Mouse (Mus musculus) lung, embryonic 15.5 days (tissue): ENCODE data around the gene Gm10053. TPM values are rescaled to one million over a fixed set of nuclear protein-coding genes. Genes with fewer than 3 reads are reported as not detected.
"Not testable (repeated sequence)": the region's sequence is repeated elsewhere in the genome, so short reads cannot be mapped to it uniquely, and the experiment has no call there.

Experiments used
- ATAC-seq: fragments of 200-750 bp; cut with Nextera tagmentation; 2 replicates; pipeline ENCODE4 v1.8.0; 2017; ENCODE audit warnings: moderate number of reproducible peaks, borderline replicate concordance; ENCODE audit not compliant: low FRiP score, low TSS enrichment; ENCODE audit errors: extremely low read depth
- H3K27ac ChIP-seq: fragments of 300-500 bp; sonication (generic); 2 replicates; pipeline ENCODE4 v1.5.1; 2015; ENCODE audit warnings: moderate library complexity, mild to moderate bottlenecking, inconsistent platforms
- H3K27me3 ChIP-seq: fragments of 300-500 bp; sonication (generic); 2 replicates; pipeline ENCODE4 v1.6.1; 2015; ENCODE audit warnings: inconsistent platforms
- H3K36me3 ChIP-seq: fragments of 300-500 bp; sonication (generic); 2 replicates; pipeline ENCODE4 v1.6.1; 2015; ENCODE audit warnings: inconsistent platforms
- H3K4me1 ChIP-seq: fragments of 300-500 bp; sonication (generic); 2 replicates; pipeline ENCODE4 v1.6.1; 2015; ENCODE audit warnings: inconsistent platforms
- H3K4me2 ChIP-seq: fragments of 300-500 bp; sonication (generic); 2 replicates; pipeline ENCODE4 v1.6.1; 2015; ENCODE audit warnings: inconsistent platforms, mild to moderate bottlenecking, moderate library complexity
- H3K4me3 ChIP-seq: fragments of 300-500 bp; sonication (generic); 2 replicates; pipeline ENCODE4 v1.5.1; 2015; ENCODE audit warnings: mild to moderate bottlenecking, inconsistent platforms
- H3K9ac ChIP-seq: fragments of 300-500 bp; sonication (generic); 2 replicates; pipeline ENCODE4 v1.6.1; 2015; ENCODE audit warnings: inconsistent platforms
- H3K9me3 ChIP-seq: fragments of 300-500 bp; sonication (generic); 2 replicates; pipeline ENCODE4 v1.6.1; 2016; ENCODE audit warnings: inconsistent platforms
- WGBS: fragments of 180-500 bp; shearing (Covaris S2); methylation state at CpG from one replicate; pipeline ENCODE4 v1.1.7; 2015; 5-methylcytosine and 5-hydroxymethylcytosine counted together
- polyA plus RNA-seq: library from polyadenylated mRNA; unstranded; fragments of >200 nt; fragmentation: Nextera tagmentation; extraction: Ambion mirVana; gene quantifications from 2 replicates; pipeline ENCODE4 v1.2.1, GENCODE M21; 2015

Gm10053 gene
- 210 and 217 TPM in 2 replicates for polyA plus RNA-seq

DNA sequence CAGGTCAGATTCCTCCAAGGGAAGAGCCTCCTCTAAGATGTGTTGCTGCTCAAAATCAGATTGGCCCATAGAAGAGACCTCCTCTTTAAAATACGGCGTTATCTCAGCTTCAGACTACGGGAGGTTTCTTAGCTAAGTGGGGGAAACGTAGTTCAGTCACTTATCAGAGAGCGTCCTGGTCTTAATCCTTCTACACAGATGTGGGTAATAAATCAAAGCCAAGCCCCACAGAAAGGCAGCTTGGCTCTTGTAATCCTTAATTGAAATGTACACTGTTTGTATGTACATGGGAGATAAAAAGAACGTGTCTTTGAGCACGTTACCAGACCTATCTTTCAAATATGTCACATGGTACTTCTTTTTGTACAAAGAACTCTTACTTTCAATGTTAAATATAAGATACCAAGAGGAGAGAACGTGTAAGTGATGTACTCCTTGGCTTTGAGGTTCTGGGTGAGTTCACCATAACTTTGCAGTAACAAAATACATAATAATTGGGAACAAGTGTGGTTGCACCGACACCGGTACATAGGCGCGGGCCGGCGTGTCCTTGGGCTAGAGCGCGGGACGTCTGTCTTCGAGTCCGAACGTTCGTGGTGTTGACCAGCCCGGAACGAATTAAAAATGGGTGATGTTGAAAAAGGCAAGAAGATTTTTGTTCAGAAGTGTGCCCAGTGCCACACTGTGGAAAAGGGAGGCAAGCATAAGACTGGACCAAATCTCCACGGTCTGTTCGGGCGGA, at the start of gene Gm10053:
Gene Gm10053, plus strand, starts transcription at position 558 of the 742 bp plus-strand sequence.
- H3K4me2 ChIP-seq, H3K36me3 ChIP-seq, H3K4me1 ChIP-seq, H3K27me3 ChIP-seq, H3K27ac ChIP-seq, H3K9me3 ChIP-seq, H3K9ac ChIP-seq, H3K4me3 ChIP-seq, ATAC-seq: not testable (repeated sequence)
- 61% methylated on average over 23 of the region's 26 CpGs for WGBS

DNA sequence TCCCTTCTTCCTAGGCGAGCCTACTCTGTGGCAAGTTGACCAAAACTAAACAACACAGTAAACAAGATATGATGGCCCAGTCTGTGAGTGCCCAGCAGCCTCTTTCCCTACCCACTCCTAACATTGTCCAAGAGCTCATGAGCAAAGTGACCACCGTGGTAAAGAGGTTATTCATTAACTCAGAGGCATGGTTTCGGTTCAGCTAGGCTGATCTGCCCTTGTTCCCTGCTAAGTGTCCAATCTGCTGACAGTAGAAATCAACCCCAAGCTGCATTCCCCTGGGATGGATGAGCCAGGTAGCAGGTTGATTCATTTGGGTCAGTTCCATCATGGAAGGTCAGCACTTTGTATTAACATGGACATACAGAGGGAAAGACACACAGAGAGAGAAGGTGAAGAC, 33.4 kb upstream of the Gm10053 start:
- H3K27me3 ChIP-seq: no peaks in the 10 kb centered on the region
- no peaks in the 10 kb centered on the region for H3K9me3 ChIP-seq
- H3K27ac ChIP-seq: no peak overlapping the region
- ATAC-seq: no peak
- no peak overlapping the region for H3K9ac ChIP-seq
- H3K36me3 ChIP-seq: no peaks in the 10 kb centered on the region
- H3K4me3 ChIP-seq: no peak overlapping the region
- H3K4me1 ChIP-seq: peaks cover 12% of the 10 kb centered on the region
- WGBS: 72% methylated on average over 3 of the region's 3 CpGs
- H3K4me2 ChIP-seq: no peak overlapping the region

DNA sequence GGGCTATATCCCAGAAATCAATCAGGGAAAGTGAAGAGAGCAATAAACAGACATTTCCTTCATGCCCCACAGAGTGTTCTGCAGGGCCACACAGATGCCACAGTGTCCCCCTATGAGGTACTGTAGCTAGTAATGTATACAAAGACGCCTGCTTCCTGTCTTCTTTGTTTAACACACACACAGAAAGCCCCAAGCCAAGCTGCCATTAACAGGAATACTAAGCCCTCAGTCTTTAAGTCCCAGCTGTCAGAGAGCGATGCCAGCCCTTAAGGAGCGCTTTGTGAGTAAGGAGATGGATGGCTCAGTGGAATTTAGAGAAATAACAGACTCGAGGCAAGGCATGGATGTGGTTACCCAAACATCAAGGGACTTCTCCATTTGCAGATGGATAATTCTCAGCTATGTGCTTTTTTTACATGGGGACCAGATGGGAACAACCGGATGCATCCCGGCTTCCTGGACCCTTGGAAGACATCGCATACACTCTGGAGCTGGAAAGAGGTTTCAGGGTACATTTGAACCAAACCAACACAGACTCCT, 30.4 kb upstream of the Gm10053 start:
- Histone ChIP-seq H3K9ac (no peak overlapping the region), H3K4me2 (peak overlapping the region; percentile 27; the same call in 1 of the 2 replicates), H3K9me3 (no peaks in the 10 kb centered on the region), H3K27me3 (no peaks in the 10 kb centered on the region), H3K4me1 (peaks cover 19% of the 10 kb centered on the region), H3K36me3 (no peaks in the 10 kb centered on the region), H3K27ac (peak overlapping the region; percentile 55), H3K4me3 (no peak overlapping the region)
- ATAC-seq: peak; percentile 83
- 20% methylated on average over 7 of the region's 7 CpGs for WGBS

DNA sequence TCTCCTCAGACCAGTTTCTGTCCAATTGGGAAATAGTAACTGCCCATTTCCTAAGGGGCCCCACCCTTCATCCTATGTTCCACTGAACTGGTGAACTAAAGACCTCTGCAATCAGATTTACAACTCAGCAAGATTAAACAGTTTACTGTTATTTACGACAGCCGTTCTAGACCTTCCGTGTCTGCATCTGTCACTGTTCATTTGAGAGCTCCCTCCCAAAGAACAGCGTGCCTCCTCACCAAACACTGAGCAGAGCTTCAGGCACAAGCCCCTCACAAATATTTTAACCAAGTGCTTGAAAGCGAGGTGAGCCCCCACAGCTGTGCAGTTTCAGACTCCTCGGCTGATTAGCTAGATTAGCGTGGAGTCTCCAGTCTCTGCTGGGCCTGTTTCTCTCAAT, 27.1 kb upstream of the Gm10053 start:
- ATAC-seq: no peak
- H3K4me1 ChIP-seq: peaks cover 39% of the 10 kb centered on the region

DNA sequence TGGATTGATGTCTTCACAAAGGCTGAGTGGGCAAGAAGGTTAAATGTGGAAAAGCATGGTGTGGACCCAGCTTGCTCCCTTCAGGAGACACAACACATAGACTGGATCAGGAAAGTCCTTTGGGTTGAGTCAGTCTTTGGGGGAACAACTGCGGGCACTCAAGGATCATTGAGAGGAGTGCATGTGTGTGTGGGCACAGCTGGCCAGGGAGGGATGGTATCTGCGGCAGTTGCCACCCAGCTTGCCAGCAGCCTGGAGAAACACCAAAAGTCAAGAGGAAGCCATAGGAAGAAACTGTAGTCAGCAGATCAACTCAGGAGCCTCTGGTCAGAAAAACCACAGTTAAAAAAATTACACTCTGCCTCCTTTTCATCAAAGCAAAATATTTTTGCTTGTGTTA, 26.6 kb upstream of the Gm10053 start:
- Histone ChIP-seq H3K27me3 (no peaks in the 10 kb centered on the region), H3K27ac (no peak overlapping the region), H3K9ac (no peak overlapping the region), H3K4me1 (peaks cover 39% of the 10 kb centered on the region), H3K4me3 (no peak overlapping the region), H3K9me3 (no peaks in the 10 kb centered on the region), H3K4me2 (no peak overlapping the region), H3K36me3 (no peaks in the 10 kb centered on the region)
- no peak for ATAC-seq
- 79% methylated on average over 2 of the region's 2 CpGs for WGBS

More for the DNA sequence above, 27.1 kb upstream of the Gm10053 start:
- Histone ChIP-seq H3K4me2 (no peak overlapping the region), H3K36me3 (no peaks in the 10 kb centered on the region), H3K27ac (no peak overlapping the region), H3K4me3 (no peak overlapping the region), H3K9ac (no peak overlapping the region), H3K9me3 (no peaks in the 10 kb centered on the region), H3K27me3 (no peaks in the 10 kb centered on the region)
- WGBS: 42% methylated on average over 7 of the region's 7 CpGs

DNA sequence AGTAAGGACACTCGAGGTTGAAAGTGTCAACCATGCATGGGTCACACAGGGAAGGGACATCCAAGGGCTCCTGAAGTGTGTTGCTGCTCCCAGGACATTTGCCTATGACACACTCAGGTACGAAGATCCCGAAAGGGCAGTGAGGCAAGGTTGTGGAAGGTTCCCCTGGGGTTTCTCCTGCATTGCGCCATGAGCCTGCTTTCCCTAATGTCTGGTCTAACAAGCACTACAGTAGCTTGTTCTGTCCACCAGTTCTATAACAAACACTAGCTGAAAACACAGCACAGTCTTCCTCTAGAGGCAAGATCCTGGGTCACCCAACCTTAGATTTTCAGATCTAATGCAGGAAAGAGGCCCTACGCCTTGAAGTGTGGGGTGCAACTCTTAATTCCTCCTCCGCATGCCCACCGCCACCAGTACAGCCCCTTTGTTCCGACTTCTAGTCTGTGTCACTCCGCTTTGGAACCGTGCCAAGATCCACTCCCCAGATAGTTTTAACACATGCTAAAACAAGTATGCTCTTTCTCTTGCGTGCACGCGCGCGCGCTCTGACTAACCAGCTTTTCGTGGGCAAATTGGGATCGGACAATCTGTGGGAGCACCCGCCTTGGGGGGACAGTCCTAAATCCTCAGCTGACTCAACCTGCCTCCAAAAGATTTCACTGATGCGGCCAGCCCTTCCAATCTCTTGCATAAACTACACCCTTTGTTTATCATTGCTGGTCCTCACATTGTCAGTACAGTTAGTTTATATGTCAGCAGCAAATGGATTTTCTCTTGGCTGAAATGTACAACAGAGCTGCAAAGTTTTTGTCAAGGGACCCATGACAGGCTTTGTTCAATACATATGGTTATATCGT, 23.8 kb upstream of the Gm10053 start:
- ATAC-seq: peak; percentile 83
- Histone ChIP-seq H3K27me3 (no peaks in the 10 kb centered on the region), H3K4me1 (peaks cover 28% of the 10 kb centered on the region), H3K4me2 (peak overlapping the region; percentile 47), H3K9ac (no peak overlapping the region), H3K27ac (peak overlapping the region; percentile 56), H3K4me3 (peak overlapping the region; percentile 18), H3K36me3 (no peaks in the 10 kb centered on the region), H3K9me3 (no peaks in the 10 kb centered on the region)
- WGBS: 43% methylated on average over 21 of the region's 21 CpGs

DNA sequence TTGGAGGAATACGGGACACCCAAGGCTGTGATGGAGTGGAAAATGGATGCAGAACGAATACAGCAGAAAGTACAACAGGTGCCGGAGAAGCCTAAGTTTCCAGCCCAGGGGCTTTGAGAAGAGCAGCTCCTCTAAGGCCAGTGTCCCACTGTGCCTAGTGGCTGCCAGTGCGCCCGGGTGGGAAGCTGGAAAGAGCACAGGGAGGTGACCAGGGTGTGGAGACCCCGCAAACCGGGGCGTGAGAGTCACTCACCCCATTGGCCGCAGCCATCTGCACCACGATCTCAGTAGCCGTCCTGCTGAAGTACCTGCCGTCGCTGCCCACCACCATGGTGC, 14.2 kb upstream of the Gm10053 start:
- Histone ChIP-seq H3K9me3 (no peaks in the 10 kb centered on the region), H3K27me3 (peaks cover 23% of the 10 kb centered on the region; the same call in 1 of the 2 replicates), H3K4me2 (peak overlapping the region; percentile 91), H3K4me3 (peak overlapping the region; percentile 56), H3K4me1 (peaks cover 12% of the 10 kb centered on the region; the same call in 1 of the 2 replicates), H3K27ac (peak overlapping the region; percentile 57; the same call in 1 of the 2 replicates), H3K36me3 (no peaks in the 10 kb centered on the region), H3K9ac (peak overlapping the region; percentile 47)
- WGBS: 20% methylated on average over 13 of the region's 13 CpGs
- ATAC-seq: peak; percentile 32; the same call in 1 of the 2 replicates

DNA sequence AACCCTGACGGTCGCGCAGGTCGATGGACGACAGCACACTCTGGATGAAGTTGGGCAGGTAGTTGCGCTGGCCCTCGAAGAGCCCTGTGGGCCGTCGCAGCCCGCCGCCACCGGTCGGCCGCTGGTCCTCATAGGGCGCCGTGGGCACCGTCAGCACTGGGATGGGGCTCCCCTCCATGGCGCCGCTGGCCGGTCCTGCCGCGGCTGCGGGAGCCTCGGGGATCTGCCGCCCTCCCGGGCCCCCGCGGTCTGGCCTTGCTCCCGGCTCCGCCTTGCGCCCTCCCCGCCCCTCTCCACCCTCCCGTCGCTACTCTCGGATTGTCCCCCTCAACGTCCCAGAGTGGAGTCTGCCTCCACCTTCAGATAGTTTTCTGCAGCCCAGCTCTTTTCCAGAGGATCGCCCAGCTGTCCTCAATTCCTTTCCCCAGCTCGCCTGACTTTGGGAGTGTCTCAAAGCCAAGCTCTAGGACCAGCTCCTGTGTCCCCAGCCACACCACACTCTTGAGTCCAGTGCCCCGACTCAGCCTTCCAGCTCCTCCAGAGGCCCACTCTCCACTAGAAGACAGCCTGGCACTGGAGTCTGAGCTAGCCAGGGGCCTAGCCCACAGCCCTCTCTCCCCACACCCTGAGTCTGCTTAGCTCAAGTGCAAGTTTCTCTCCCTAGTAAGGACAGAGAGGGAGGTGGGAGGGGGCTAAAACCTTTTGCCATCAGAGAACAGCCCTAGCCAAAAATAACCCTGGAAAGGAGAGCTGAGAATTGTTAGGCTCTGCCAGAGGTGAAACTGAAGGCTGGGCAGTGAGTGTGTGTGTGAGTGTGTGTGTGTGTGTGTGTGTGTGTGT, 13.7 kb upstream of the Gm10053 start, which contains the start of gene Pgm5:
Gene Pgm5, minus strand, starts transcription at position 244 of the 840 bp plus-strand sequence.
- peak within 1 kb of the TSS; percentile 91 for H3K4me2 ChIP-seq
- H3K9me3 ChIP-seq: no peaks in the 10 kb centered on the region
- H3K9ac ChIP-seq: peak within 1 kb of the TSS; percentile 47
- H3K4me3 ChIP-seq: peak within 1 kb of the TSS; percentile 56
- H3K4me1 ChIP-seq: peaks cover 12% of the 10 kb centered on the region; the same call in 1 of the 2 replicates
- peak within 1 kb of the TSS; percentile 57; the same call in 1 of the 2 replicates for H3K27ac ChIP-seq
- peak; percentile 77 for ATAC-seq
- H3K36me3 ChIP-seq: no peaks in the 10 kb centered on the region
- WGBS: under 1% methylated on average over 39 of the region's 39 CpGs
- peaks cover 23% of the 10 kb centered on the region; the same call in 1 of the 2 replicates for H3K27me3 ChIP-seq

DNA sequence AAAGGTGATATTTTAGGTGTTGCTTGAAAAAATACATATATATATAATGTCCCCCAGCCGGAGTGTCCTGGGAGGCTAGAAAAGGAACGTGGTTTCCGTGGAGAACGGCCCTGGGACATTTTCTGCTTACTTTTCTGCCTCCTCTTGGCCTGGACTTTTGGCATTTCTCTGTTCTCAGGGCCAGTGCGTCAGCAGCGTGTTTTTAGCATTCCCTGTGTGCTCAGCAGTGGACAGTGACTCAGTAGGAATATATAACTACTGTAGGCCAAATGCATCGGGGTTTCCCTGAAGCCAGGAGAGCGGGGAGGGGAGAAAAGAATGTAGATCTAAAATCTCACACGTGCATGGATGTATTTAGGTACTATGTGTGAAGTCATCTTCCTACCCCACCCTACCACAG, 10.1 kb upstream of the Gm10053 start:
- Histone ChIP-seq H3K4me3 (no peak overlapping the region), H3K9ac (no peak overlapping the region), H3K27ac (no peak overlapping the region), H3K36me3 (no peaks in the 10 kb centered on the region), H3K9me3 (no peaks in the 10 kb centered on the region), H3K4me1 (peaks cover 11% of the 10 kb centered on the region; the same call in 1 of the 2 replicates), H3K4me2 (no peak overlapping the region), H3K27me3 (peaks cover 22% of the 10 kb centered on the region; the same call in 1 of the 2 replicates)
- WGBS: 79% methylated on average over 9 of the region's 9 CpGs
- no peak for ATAC-seq

DNA sequence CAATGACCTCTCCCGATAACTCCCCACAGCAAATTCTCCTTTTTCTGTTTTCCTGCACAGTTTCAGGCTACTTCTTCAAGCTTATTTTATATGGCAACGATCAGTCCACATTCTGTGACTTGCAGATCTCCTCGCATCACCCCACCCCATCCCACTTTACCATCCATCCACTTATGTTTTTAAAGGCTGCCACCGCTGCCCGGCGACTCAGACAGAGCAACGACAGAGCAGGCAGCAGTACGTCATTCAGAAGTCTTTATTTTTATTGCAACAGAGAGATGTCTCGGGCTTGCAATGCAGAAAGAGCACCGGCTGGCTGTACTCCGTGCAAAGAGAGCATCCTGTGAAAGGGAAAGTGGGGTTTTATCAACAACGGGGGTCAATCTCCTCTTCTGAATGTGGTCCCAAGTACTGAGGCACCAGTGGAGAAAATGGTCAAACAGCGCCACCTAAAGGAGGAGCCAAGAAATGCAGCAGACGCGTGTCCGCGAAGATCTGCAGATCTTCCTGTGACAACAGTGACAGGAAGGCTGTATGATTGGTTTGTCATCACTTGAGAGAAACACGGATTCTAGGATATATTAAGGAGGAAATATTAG, 4.3 kb upstream of the Gm10053 start:
- no peaks in the 10 kb centered on the region for H3K36me3 ChIP-seq
- no peaks in the 10 kb centered on the region for H3K9me3 ChIP-seq
- 10% methylated on average over 18 of the region's 18 CpGs for WGBS
- no peak overlapping the region for H3K9ac ChIP-seq
- peak overlapping the region; percentile 58 for H3K4me2 ChIP-seq
- ATAC-seq: 0 out of 2 replicates have a peak, but pooled peaks have one; percentile 52
- H3K4me1 ChIP-seq: peaks cover 2% of the 10 kb centered on the region; the same call in 1 of the 2 replicates
- H3K4me3 ChIP-seq: peak overlapping the region; percentile 33
- no peak overlapping the region for H3K27ac ChIP-seq
- H3K27me3 ChIP-seq: 0 out of 2 replicates have a peak, but pooled peaks cover 8% of the 10 kb centered on the region
